Mouse (Mus musculus) hindbrain, embryonic 16.5 days (tissue): ENCODE results near the gene Olfr789. TPM values are rescaled to one million over a fixed set of nuclear protein-coding genes. Genes with fewer than 3 reads are reported as not detected.

Source experiments
- polyA plus RNA-seq: library from polyadenylated mRNA; unstranded; fragments of >200 nt; fragmentation: Nextera tagmentation; extraction: Ambion mirVana; gene quantifications from 2 replicates; pipeline ENCODE4 v1.2.1, GENCODE M21; 2015

Gene Olfr789
- polyA plus RNA-seq, 1 experiment from 2014 or later: not detected

Other genes with a start within 250 kb of the Olfr789 start
- gene Olfr774, start 248.5 kb upstream of the Olfr789 start, polyA plus RNA-seq: not detected in 2 replicates
- not detected in 2 replicates for gene Olfr775, start 236.3 kb upstream of the Olfr789 start, polyA plus RNA-seq
- not detected in 2 replicates for gene Olfr776, start 225.6 kb upstream of the Olfr789 start, polyA plus RNA-seq
- not detected in 2 replicates for gene Olfr777, start 213.3 kb upstream of the Olfr789 start, polyA plus RNA-seq
- gene Olfr780, start 166.6 kb upstream of the Olfr789 start, polyA plus RNA-seq: not detected in 2 replicates
- gene Olfr781, start 155.9 kb upstream of the Olfr789 start, polyA plus RNA-seq: not detected in 2 replicates
- gene Olfr782, start 135.9 kb upstream of the Olfr789 start, polyA plus RNA-seq: not detected in 2 replicates
- gene Olfr784, start 100.7 kb upstream of the Olfr789 start, polyA plus RNA-seq: 0.07 and 0.15 TPM in 2 replicates
- not detected in 2 replicates for gene Olfr785, start 79.3 kb upstream of the Olfr789 start, polyA plus RNA-seq
- not detected in 2 replicates for gene Olfr786, start 57.4 kb upstream of the Olfr789 start, polyA plus RNA-seq
- gene Olfr787, start 22.9 kb upstream of the Olfr789 start, polyA plus RNA-seq: not detected in 2 replicates
- gene Olfr788, start 13.8 kb upstream of the Olfr789 start, polyA plus RNA-seq: not detected in 2 replicates
- gene Olfr790, start 13.7 kb downstream of the Olfr789 start, polyA plus RNA-seq: not detected in 2 replicates
- gene Olfr791, start 37.0 kb downstream of the Olfr789 start, polyA plus RNA-seq: not detected in 2 replicates
- gene Olfr792, start 54.4 kb downstream of the Olfr789 start, polyA plus RNA-seq: not detected in 2 replicates
- gene Olfr794, start 82.9 kb downstream of the Olfr789 start, polyA plus RNA-seq: not detected in 2 replicates
- not detected in 2 replicates for gene Olfr796, start 127.8 kb downstream of the Olfr789 start, polyA plus RNA-seq
- not detected in 2 replicates for gene Olfr798, start 143.2 kb downstream of the Olfr789 start, polyA plus RNA-seq
- gene Olfr799, start 152.7 kb downstream of the Olfr789 start, polyA plus RNA-seq: not detected in 2 replicates
- gene Olfr800, start 172.9 kb downstream of the Olfr789 start, polyA plus RNA-seq: not detected in 2 replicates
- gene Olfr801, start 189.1 kb downstream of the Olfr789 start, polyA plus RNA-seq: not detected in 2 replicates
- 0.02 TPM in 1 of 2 replicates, not detected in the other for gene Olfr802, start 203.4 kb downstream of the Olfr789 start, polyA plus RNA-seq
- gene Olfr803, start 209.5 kb downstream of the Olfr789 start, polyA plus RNA-seq: not detected in 2 replicates
- gene Olfr804, start 218.5 kb downstream of the Olfr789 start, polyA plus RNA-seq: not detected in 2 replicates
- gene Olfr805, start 244.6 kb downstream of the Olfr789 start, polyA plus RNA-seq: not detected in 2 replicates